Mouse (Mus musculus): ENCODE results near the gene Coro1b. TPM values are rescaled to one million over a fixed set of nuclear protein-coding genes. Genes with fewer than 3 reads are reported as not detected.

Coro1b gene
- polyA plus RNA-seq, 1 experiment from 2014 or later, result 127 TPM

- Histone ChIP-seq H3K4me3 (no peak overlapping the region), H3K27me3 (replicated peaks) (no peaks in the 10 kb centered on the region), H3K9me3 (no peaks in the 10 kb centered on the region), H3K27ac (no peak overlapping the region), H3K36me3 (replicated peaks) (0 out of 2 replicates have a peak, but pooled peaks cover 7% of the 10 kb centered on the region), H3K4me1 (peaks cover 22% of the 10 kb centered on the region), H3K9ac (no peak overlapping the region), H3K4me2 (no peak overlapping the region)
- ATAC-seq (replicated peaks), result no peak
- 42% methylated on average over 3 of the region's 3 CpGs for WGBS
Measured at GRCm38 (mm10) chr19:4147022-4147405, 1.4 kb upstream of the Coro1b start.

DNA sequence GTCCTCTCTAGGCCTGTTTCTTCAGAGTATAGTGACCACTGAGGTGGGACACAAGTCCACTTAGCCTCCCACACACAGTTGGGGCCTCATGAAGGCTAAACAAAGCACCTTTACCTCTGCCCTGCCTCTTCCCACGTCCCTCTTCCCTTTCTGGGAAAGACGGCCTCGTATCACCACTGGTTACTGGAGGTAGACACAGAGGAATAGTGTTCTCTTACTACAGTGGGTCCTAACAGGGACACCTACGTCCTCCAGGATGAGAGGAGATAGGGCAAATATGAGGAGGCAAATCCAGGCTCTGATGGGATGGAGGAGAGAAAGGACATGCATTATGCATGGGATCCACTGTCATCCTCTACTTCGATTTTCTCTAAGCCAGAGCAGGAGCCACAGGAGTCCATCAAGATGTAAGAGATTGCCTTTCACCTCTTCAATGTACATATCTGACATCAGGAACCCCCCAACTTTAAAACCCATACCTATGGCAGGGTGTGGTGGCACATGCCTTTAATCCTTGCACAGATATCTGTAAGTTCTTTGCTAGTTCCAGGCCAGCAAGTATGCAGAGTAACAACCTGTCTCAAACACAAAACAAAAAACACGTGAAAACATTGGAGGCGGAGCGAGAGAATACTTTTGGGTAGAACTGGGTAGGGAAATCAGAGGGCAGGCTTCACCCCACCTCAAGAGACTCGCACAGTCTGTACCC, 483 bp upstream of the Coro1b start:
- peak; percentile 26; the same call in 1 of the 2 replicates for ATAC-seq (replicated peaks)
- Histone ChIP-seq H3K27ac (peak overlapping the region; percentile 75), H3K36me3 (replicated peaks) (0 out of 2 replicates have a peak, but pooled peaks cover 7% of the 10 kb centered on the region), H3K9me3 (no peaks in the 10 kb centered on the region), H3K9ac (peak overlapping the region; percentile 91), H3K4me2 (peak overlapping the region; percentile 77), H3K27me3 (replicated peaks) (no peaks in the 10 kb centered on the region), H3K4me1 (peaks cover 22% of the 10 kb centered on the region), H3K4me3 (peak overlapping the region; percentile 93)
- WGBS, result 30% methylated on average over 9 of the region's 9 CpGs

DNA sequence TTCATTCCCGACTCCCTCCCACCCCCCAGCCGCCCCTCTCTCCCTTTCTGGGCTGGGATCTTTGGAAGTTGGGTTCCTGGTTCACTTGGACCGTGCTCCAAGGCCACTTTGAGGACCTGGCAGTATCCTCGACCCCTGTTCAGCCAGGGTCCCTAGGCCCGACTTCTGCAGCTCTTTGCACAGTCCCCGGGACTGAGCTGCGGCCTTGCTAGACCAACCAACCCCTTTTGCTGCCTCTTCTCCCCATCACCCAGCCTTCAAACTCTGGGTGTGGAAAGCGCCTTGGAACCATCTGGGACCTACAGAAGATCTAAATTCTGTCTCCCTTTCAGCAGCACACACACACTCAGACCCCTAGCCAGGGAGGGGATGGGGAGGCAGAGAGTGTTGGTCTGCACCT, 400 bp downstream of the Coro1b start:
- 3% methylated on average over 7 of the region's 8 CpGs for WGBS
- Histone ChIP-seq H3K27me3 (replicated peaks) (no peaks in the 10 kb centered on the region), H3K4me3 (peak overlapping the region; percentile 93), H3K9ac (peak overlapping the region; percentile 91), H3K4me2 (peak overlapping the region; percentile 77), H3K27ac (peak overlapping the region; percentile 75), H3K36me3 (replicated peaks) (0 out of 2 replicates have a peak, but pooled peaks cover 7% of the 10 kb centered on the region), H3K9me3 (no peaks in the 10 kb centered on the region), H3K4me1 (peaks cover 22% of the 10 kb centered on the region)
- peak; percentile 46; the same call in 1 of the 2 replicates for ATAC-seq (replicated peaks)

- Histone ChIP-seq H3K27ac (no peak overlapping the region; the same call in 1 of the 2 replicates), H3K4me3 (peak overlapping the region; percentile 93), H3K4me1 (peaks cover 22% of the 10 kb centered on the region), H3K9me3 (no peaks in the 10 kb centered on the region), H3K36me3 (replicated peaks) (0 out of 2 replicates have a peak, but pooled peaks cover 7% of the 10 kb centered on the region), H3K27me3 (replicated peaks) (no peaks in the 10 kb centered on the region), H3K9ac (peak overlapping the region; percentile 91), H3K4me2 (peak overlapping the region; percentile 77)
- 93% methylated on average over 11 of the region's 11 CpGs for WGBS
- ATAC-seq (replicated peaks), result no peak
Measured at GRCm38 (mm10) chr19:4149283-4149682, 864 bp downstream of the Coro1b start.

GRCm38 (mm10) chr19:4149764-4150461, 1.5 kb downstream of the Coro1b start:
- ATAC-seq (replicated peaks), result no peak
- Histone ChIP-seq H3K4me3 (no peak overlapping the region), H3K9me3 (no peaks in the 10 kb centered on the region), H3K36me3 (replicated peaks) (0 out of 2 replicates have a peak, but pooled peaks cover 7% of the 10 kb centered on the region), H3K27me3 (replicated peaks) (no peaks in the 10 kb centered on the region), H3K27ac (no peak overlapping the region), H3K4me2 (no peak overlapping the region; the same call in 1 of the 2 replicates), H3K4me1 (peaks cover 22% of the 10 kb centered on the region), H3K9ac (no peak overlapping the region)
- WGBS, result 94% methylated on average over 17 of the region's 17 CpGs

- 90% methylated on average over 22 of the region's 22 CpGs for WGBS
- Histone ChIP-seq H3K36me3 (replicated peaks) (peaks cover 12% of the 10 kb centered on the region), H3K4me3 (no peak overlapping the region), H3K4me2 (no peak overlapping the region), H3K4me1 (peaks cover 22% of the 10 kb centered on the region), H3K27ac (no peak overlapping the region), H3K9me3 (no peaks in the 10 kb centered on the region), H3K27me3 (replicated peaks) (no peaks in the 10 kb centered on the region), H3K9ac (no peak overlapping the region)
- no peak for ATAC-seq (replicated peaks)
Measured at GRCm38 (mm10) chr19:4150567-4151487, 2.4 kb downstream of the Coro1b start.

DNA sequence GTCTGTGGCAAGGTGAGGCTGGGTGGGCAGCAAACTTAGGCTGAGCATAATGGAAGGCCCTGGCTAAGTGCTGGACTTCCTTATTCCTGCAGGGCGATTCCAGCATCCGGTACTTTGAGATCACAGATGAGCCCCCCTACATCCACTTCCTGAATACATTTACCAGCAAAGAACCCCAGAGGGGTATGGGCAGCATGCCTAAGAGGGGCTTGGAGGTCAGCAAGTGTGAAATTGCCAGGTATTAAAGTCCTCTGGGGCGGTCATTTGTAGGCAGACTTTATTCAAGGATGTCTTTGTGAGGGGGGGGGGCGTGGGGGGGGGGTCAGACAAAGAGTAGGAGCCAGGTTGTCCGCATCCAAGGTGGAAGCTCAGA, 3.1 kb downstream of the Coro1b start:
- Histone ChIP-seq H3K36me3 (replicated peaks) (peaks cover 15% of the 10 kb centered on the region), H3K27me3 (replicated peaks) (no peaks in the 10 kb centered on the region), H3K9me3 (no peaks in the 10 kb centered on the region), H3K4me3 (no peak overlapping the region), H3K4me2 (no peak overlapping the region), H3K4me1 (peaks cover 22% of the 10 kb centered on the region), H3K9ac (no peak overlapping the region), H3K27ac (no peak overlapping the region)
- WGBS, result 66% methylated on average over 5 of the region's 5 CpGs
- ATAC-seq (replicated peaks), result no peak

- Histone ChIP-seq H3K4me1 (peaks cover 22% of the 10 kb centered on the region), H3K4me3 (no peak overlapping the region), H3K36me3 (replicated peaks) (peaks cover 20% of the 10 kb centered on the region)
Measured at GRCm38 (mm10) chr19:4151898-4152297, 3.5 kb downstream of the Coro1b start.

GRCm38 (mm10) chr19:4152445-4153231, 4.2 kb downstream of the Coro1b start:
- H3K9ac ChIP-seq, result no peak overlapping the region
- H3K4me2 ChIP-seq, result no peak overlapping the region
- no peaks in the 10 kb centered on the region for H3K27me3 ChIP-seq (replicated peaks)
- H3K9me3 ChIP-seq, result no peaks in the 10 kb centered on the region
- WGBS, result 86% methylated on average over 8 of the region's 8 CpGs
- no peak for ATAC-seq (replicated peaks)
- peaks cover 26% of the 10 kb centered on the region for H3K36me3 ChIP-seq (replicated peaks)
- H3K27ac ChIP-seq, result no peak overlapping the region
- H3K4me3 ChIP-seq, result no peak overlapping the region
- H3K4me1 ChIP-seq, result peaks cover 20% of the 10 kb centered on the region

More at GRCm38 (mm10) chr19:4151898-4152297, 3.5 kb downstream of the Coro1b start:
- Histone ChIP-seq H3K9ac (no peak overlapping the region), H3K9me3 (no peaks in the 10 kb centered on the region), H3K27ac (no peak overlapping the region), H3K27me3 (replicated peaks) (no peaks in the 10 kb centered on the region), H3K4me2 (no peak overlapping the region)
- 85% methylated on average over 5 of the region's 5 CpGs for WGBS
- no peak for ATAC-seq (replicated peaks)

- no peaks in the 10 kb centered on the region for H3K9me3 ChIP-seq
- 72% methylated on average over 11 of the region's 11 CpGs for WGBS
- peaks cover 26% of the 10 kb centered on the region for H3K36me3 ChIP-seq (replicated peaks)
- no peaks in the 10 kb centered on the region for H3K27me3 ChIP-seq (replicated peaks)
- H3K4me1 ChIP-seq, result peaks cover 14% of the 10 kb centered on the region
- H3K4me3 ChIP-seq, result no peak within 1 kb of the TSS
- no peak within 1 kb of the TSS for H3K9ac ChIP-seq
- H3K27ac ChIP-seq, result no peak within 1 kb of the TSS
- ATAC-seq (replicated peaks), result no peak
- no peak within 1 kb of the TSS for H3K4me2 ChIP-seq
Measured at GRCm38 (mm10) chr19:4153232-4153654, 4.8 kb downstream of the Coro1b start, which contains the start of gene Ptprcap. Ptprcap (plus strand) TSS chr19:4153604.

- Histone ChIP-seq H3K9me3 (no peaks in the 10 kb centered on the region), H3K27ac (no peak overlapping the region), H3K4me2 (no peak overlapping the region), H3K36me3 (replicated peaks) (peaks cover 37% of the 10 kb centered on the region), H3K9ac (no peak overlapping the region), H3K27me3 (replicated peaks) (no peaks in the 10 kb centered on the region), H3K4me1 (peaks cover 5% of the 10 kb centered on the region), H3K4me3 (no peak overlapping the region)
- 87% methylated on average over 13 of the region's 13 CpGs for WGBS
- ATAC-seq (replicated peaks), result no peak
Measured at GRCm38 (mm10) chr19:4154437-4155222, 6.2 kb downstream of the Coro1b start.

Data from midbrain, embryonic 15.5 days (tissue).